Mouse (Mus musculus) E14TG2a.4 (cell line): ENCODE results near the gene Pno1.

Source experiments
- CTCF ChIP-seq: conservative IDR thresholded peaks from 2 replicates; pipeline ENCODE4 v1.5.1; 2014; ENCODE audit warnings: low read length
- NANOG ChIP-seq: IDR thresholded peaks from 2 replicates; pipeline ENCODE4 v1.6.1; 2014; ENCODE audit warnings: borderline replicate concordance, low read length, mixed read lengths
- POU5F1 ChIP-seq: IDR thresholded peaks from 2 replicates; pipeline ENCODE4 v1.6.1; 2014; ENCODE audit warnings: low read length, borderline replicate concordance

- 0 out of 2 replicates have a peak, but pooled peaks have one; percentile 9 for TF ChIP-seq CTCF
- TF ChIP-seq POU5F1: no peak
- TF ChIP-seq NANOG: no peak
Measured at GRCm38 (mm10) chr11:17192151-17192844, 19.1 kb downstream of the Pno1 start.
